Mouse (Mus musculus) left cerebral cortex, postnatal 14 days (tissue): ENCODE measurements around the gene Pex10. TPM values are rescaled to one million over a fixed set of nuclear protein-coding genes. Genes with fewer than 3 reads are reported as not detected.

Experiments used
- DNase-seq, 2 experiments: peaks; one replicate each; pipeline ENCODE4 v3.0.0; 2021 to 2022; ENCODE audit warnings: low spot score in 2 of 2, mixed read lengths in 1 of 2
- intact Hi-C: fragments of 180-260 bp; cut with DNase I; formaldehyde crosslinking; loops from one replicate; pipeline ENCODE4 v1.15.1; 2025
- long read RNA-seq, 2 experiments: library from polyadenylated mRNA; stranded (forward); transcript quantifications; one replicate each; pipeline ENCODE4 v2.0.0; 2021
- total RNA-seq, 2 experiments: library from RNA; stranded (reverse); gene quantifications; 2 replicates each; pipeline ENCODE4 v1.2.3; 2021

The Pex10 gene
- total RNA-seq: 10 to 100 TPM; 21.2 to 23.1 TPM
- long read RNA-seq, experiment 1, transcript Pex10-201 (6 exons, 1,688 nt): major isoform, 11 of 13 reads
- long read RNA-seq, experiment 1, partial matches to known transcripts: 1 of 13 reads
- long read RNA-seq, experiment 1, other reads (novel, unspliced or antisense): 1 of 13 reads
- long read RNA-seq, experiment 2, transcript Pex10-201 (6 exons, 1,688 nt): major isoform, 10 of 17 reads
- long read RNA-seq, experiment 2, partial matches to known transcripts: 3 of 17 reads
- long read RNA-seq, experiment 2, other reads (novel, unspliced or antisense): 3 of 17 reads

GRCm38 (mm10) chr4:155066834-155067522 lies at the start of gene Pex10:
Gene Pex10, plus strand, starts transcription at chr4:155067016.
- intact Hi-C loops: loop anchor here (1.0 kb wide), 3 partner anchors 86 to 189 kb away; no protein-coding TSS in a partner anchor
- peak; percentile 96 to 97 for DNase-seq

GRCm38 (mm10) chr4:155017253-155017878 lies 49.5 kb upstream of the Pex10 start:
- no peak for DNase-seq
- intact Hi-C loops: no loop called here

GRCm38 (mm10) chr4:155018066-155018465 lies 48.8 kb upstream of the Pex10 start:
- no peak for DNase-seq
- intact Hi-C loops: no loop called here

GRCm38 (mm10) chr4:155018601-155019335 lies 48.0 kb upstream of the Pex10 start:
- intact Hi-C loops: no loop called here
- DNase-seq: no peak

- intact Hi-C loops: no loop called here
- peak; percentile 58 to 62 for DNase-seq
These were observed 47.4 kb upstream of the Pex10 start for GRCm38 (mm10) chr4:155019336-155019847.

- intact Hi-C loops: no loop called here
- DNase-seq: no peak
These were observed 46.7 kb upstream of the Pex10 start for GRCm38 (mm10) chr4:155020141-155020540.

- intact Hi-C loops: no loop called here
- DNase-seq: no peak
These were observed 46.0 kb upstream of the Pex10 start for GRCm38 (mm10) chr4:155020813-155021212.

- peak in 1 of 2 experiments; percentile 43 for DNase-seq
- intact Hi-C loops: no loop called here
These were observed 44.5 kb upstream of the Pex10 start for GRCm38 (mm10) chr4:155022228-155022855.

- DNase-seq: no peak
These were observed 42.4 kb upstream of the Pex10 start for GRCm38 (mm10) chr4:155024170-155025010.

GRCm38 (mm10) chr4:155033115-155033514 lies 33.7 kb upstream of the Pex10 start:
- intact Hi-C loops: no loop called here
- no peak for DNase-seq

More at GRCm38 (mm10) chr4:155024170-155025010, 42.4 kb upstream of the Pex10 start:
- intact Hi-C loops: no loop called here

- intact Hi-C loops: no loop called here
These were observed 32.6 kb upstream of the Pex10 start for GRCm38 (mm10) chr4:155034202-155034601.

GRCm38 (mm10) chr4:155034787-155035186 lies 32.0 kb upstream of the Pex10 start:
- intact Hi-C loops: no loop called here
- no peak for DNase-seq

More at GRCm38 (mm10) chr4:155034202-155034601, 32.6 kb upstream of the Pex10 start:
- DNase-seq: no peak

GRCm38 (mm10) chr4:155040197-155040596 lies 26.6 kb upstream of the Pex10 start:
- intact Hi-C loops: no loop called here

GRCm38 (mm10) chr4:155040696-155041095 lies 26.1 kb upstream of the Pex10 start:
- DNase-seq: no peak
- intact Hi-C loops: no loop called here

More at GRCm38 (mm10) chr4:155040197-155040596, 26.6 kb upstream of the Pex10 start:
- peak in 1 of 2 experiments; percentile 53 for DNase-seq

- intact Hi-C loops: no loop called here
- no peak for DNase-seq
These were observed 24.1 kb upstream of the Pex10 start for GRCm38 (mm10) chr4:155042606-155043288.

GRCm38 (mm10) chr4:155043289-155043625 lies 23.6 kb upstream of the Pex10 start:
- intact Hi-C loops: no loop called here
- DNase-seq: no peak

GRCm38 (mm10) chr4:155046636-155047035 lies 20.2 kb upstream of the Pex10 start:
- DNase-seq: no peak
- intact Hi-C loops: no loop called here

- intact Hi-C loops: no loop called here
- DNase-seq: no peak
These were observed 16.7 kb upstream of the Pex10 start for GRCm38 (mm10) chr4:155050116-155050515.
